Mouse (Mus musculus) limb, embryonic 12.5 days (tissue): ENCODE results near the gene Tcea3. TPM values are rescaled to one million over a fixed set of nuclear protein-coding genes. Genes with fewer than 3 reads are reported as not detected.

Experiments used
- polyA plus RNA-seq: library from polyadenylated mRNA; unstranded; fragments of >200 nt; fragmentation: Nextera tagmentation; extraction: Ambion mirVana; gene quantifications from 2 replicates; pipeline ENCODE4 v1.2.1, GENCODE M21; 2016

Gene Tcea3
- polyA plus RNA-seq, 1 experiment from 2014 or later: 5.0 TPM

Other genes with a start within 250 kb of the Tcea3 start
- 40.6 and 45.3 TPM in 2 replicates for gene Eloa, start 226.0 kb upstream of the Tcea3 start, polyA plus RNA-seq
- 442 and 453 TPM in 2 replicates for gene Rpl11, start 194.3 kb upstream of the Tcea3 start, polyA plus RNA-seq
- gene Id3, start 104.2 kb upstream of the Tcea3 start, polyA plus RNA-seq: 652 and 658 TPM in 2 replicates
- 10.6 and 10.8 TPM in 2 replicates for gene E2f2, start 75.3 kb upstream of the Tcea3 start, polyA plus RNA-seq
- 9.9 and 11.3 TPM in 2 replicates for gene Asap3, start 41.4 kb upstream of the Tcea3 start, polyA plus RNA-seq
- 25.4 and 25.6 TPM in 2 replicates for gene Zfp46, start 37.0 kb downstream of the Tcea3 start, polyA plus RNA-seq
- 252 and 268 TPM in 2 replicates for gene Hnrnpr, start 63.2 kb downstream of the Tcea3 start, polyA plus RNA-seq
- 0.11 and 0.17 TPM in 2 replicates for gene Htr1d, start 175.8 kb downstream of the Tcea3 start, polyA plus RNA-seq
- 0.19 TPM in 1 of 2 replicates, not detected in the other for gene 6030445D17Rik, start 214.5 kb downstream of the Tcea3 start, polyA plus RNA-seq
- 131 and 144 TPM in 2 replicates for gene Luzp1, start 222.0 kb downstream of the Tcea3 start, polyA plus RNA-seq